Mouse (Mus musculus): ENCODE data around the gene Gm26558. TPM values are rescaled to one million over a fixed set of nuclear protein-coding genes. Genes with fewer than 3 reads are reported as not detected.
A peak's percentile ranks its signal among the peaks of the same experiment; 100 is the strongest.

Gm26558 gene
- polyA plus RNA-seq (2012; rRNA removed): 0.43 and 0.52 TPM in 2 replicates

- TF ChIP-seq POLR2A (IDR thresholded peaks at IDR 0.05; ENCODE audit: borderline replicate concordance, insufficient read depth, low read length) (no peak), CTCF (IDR thresholded peaks at IDR 0.05; ENCODE audit: borderline replicate concordance, insufficient read depth, low read depth, low read length) (no peak)
- H3K27ac ChIP-seq (ENCODE audit: insufficient read depth, low read length): peak within 1 kb of the TSS; percentile 31; the same call in 1 of the 2 replicates
- DNase-seq: no peak
These were observed at the start of gene Gm26558 for GRCm38 (mm10) chr2:70661715-70662495. TSS of gene Gm26558 (minus strand) at chr2:70662108.

GRCm38 (mm10) chr2:70710878-70711277 is 49.0 kb upstream of the Gm26558 start:
- no peak for DNase-seq
- TF ChIP-seq CTCF (IDR thresholded peaks at IDR 0.05; ENCODE audit: borderline replicate concordance, insufficient read depth, low read depth, low read length) (no peak), POLR2A (IDR thresholded peaks at IDR 0.05; ENCODE audit: borderline replicate concordance, insufficient read depth, low read length) (no peak)
- Histone ChIP-seq H3K4me1 (ENCODE audit: control insufficient read depth, insufficient read depth, low read length) (no peaks in the 10 kb centered on the region), H3K4me3 (replicated peaks; ENCODE audit: insufficient read depth, low read depth, low read length) (no peak overlapping the region), H3K27ac (ENCODE audit: insufficient read depth, low read length) (no peak overlapping the region), H3K27me3 (ENCODE audit: control insufficient read depth, insufficient read depth, low read length) (no peaks in the 10 kb centered on the region; the same call in 1 of the 2 replicates)
- WGBS: 96% methylated on average over 4 of the region's 4 CpGs

More at GRCm38 (mm10) chr2:70661715-70662495, at the start of gene Gm26558:
- Histone ChIP-seq H3K4me3 (replicated peaks; ENCODE audit: insufficient read depth, low read depth, low read length) (peak within 1 kb of the TSS; percentile 82), H3K27me3 (ENCODE audit: control insufficient read depth, insufficient read depth, low read length) (no peaks in the 10 kb centered on the region), H3K4me1 (ENCODE audit: control insufficient read depth, insufficient read depth, low read length) (no peaks in the 10 kb centered on the region)
- WGBS: under 1% methylated on average over 53 of the region's 54 CpGs

GRCm38 (mm10) chr2:70710236-70710635 is 48.3 kb upstream of the Gm26558 start:
- Histone ChIP-seq H3K27me3 (ENCODE audit: control insufficient read depth, insufficient read depth, low read length) (no peaks in the 10 kb centered on the region; the same call in 1 of the 2 replicates), H3K27ac (ENCODE audit: insufficient read depth, low read length) (no peak overlapping the region), H3K4me1 (ENCODE audit: control insufficient read depth, insufficient read depth, low read length) (no peaks in the 10 kb centered on the region), H3K4me3 (replicated peaks; ENCODE audit: insufficient read depth, low read depth, low read length) (no peak overlapping the region)
- WGBS: 90% methylated on average over 7 of the region's 7 CpGs
- no peak for DNase-seq
- TF ChIP-seq POLR2A (IDR thresholded peaks at IDR 0.05; ENCODE audit: borderline replicate concordance, insufficient read depth, low read length) (no peak), CTCF (IDR thresholded peaks at IDR 0.05; ENCODE audit: borderline replicate concordance, insufficient read depth, low read depth, low read length) (no peak)

- no peak overlapping the region for H3K27ac ChIP-seq (ENCODE audit: insufficient read depth, low read length)
- 81% methylated on average over 13 of the region's 13 CpGs for WGBS
- TF ChIP-seq POLR2A (IDR thresholded peaks at IDR 0.05; ENCODE audit: borderline replicate concordance, insufficient read depth, low read length): no peak
- TF ChIP-seq CTCF (IDR thresholded peaks at IDR 0.05; ENCODE audit: borderline replicate concordance, insufficient read depth, low read depth, low read length): no peak
- no peaks in the 10 kb centered on the region for H3K4me1 ChIP-seq (ENCODE audit: control insufficient read depth, insufficient read depth, low read length)
- no peak overlapping the region for H3K4me3 ChIP-seq (replicated peaks; ENCODE audit: insufficient read depth, low read depth, low read length)
- no peaks in the 10 kb centered on the region; the same call in 1 of the 2 replicates for H3K27me3 ChIP-seq (ENCODE audit: control insufficient read depth, insufficient read depth, low read length)
- no peak for DNase-seq
These were observed 47.2 kb upstream of the Gm26558 start for GRCm38 (mm10) chr2:70708986-70709730.

- Histone ChIP-seq H3K4me1 (ENCODE audit: control insufficient read depth, insufficient read depth, low read length) (no peaks in the 10 kb centered on the region), H3K4me3 (replicated peaks; ENCODE audit: insufficient read depth, low read depth, low read length) (no peak overlapping the region), H3K27ac (ENCODE audit: insufficient read depth, low read length) (no peak overlapping the region), H3K27me3 (ENCODE audit: control insufficient read depth, insufficient read depth, low read length) (no peaks in the 10 kb centered on the region)
- no peak for DNase-seq
- TF ChIP-seq POLR2A (IDR thresholded peaks at IDR 0.05; ENCODE audit: borderline replicate concordance, insufficient read depth, low read length) (no peak), CTCF (IDR thresholded peaks at IDR 0.05; ENCODE audit: borderline replicate concordance, insufficient read depth, low read depth, low read length) (no peak)
- WGBS: 44% methylated on average over 5 of the region's 5 CpGs
These were observed 40.5 kb upstream of the Gm26558 start for GRCm38 (mm10) chr2:70702403-70702802.

- 59% methylated on average over 9 of the region's 9 CpGs for WGBS
- Histone ChIP-seq H3K27me3 (ENCODE audit: control insufficient read depth, insufficient read depth, low read length) (no peaks in the 10 kb centered on the region), H3K27ac (ENCODE audit: insufficient read depth, low read length) (no peak overlapping the region), H3K4me1 (ENCODE audit: control insufficient read depth, insufficient read depth, low read length) (no peaks in the 10 kb centered on the region), H3K4me3 (replicated peaks; ENCODE audit: insufficient read depth, low read depth, low read length) (no peak overlapping the region)
- TF ChIP-seq CTCF (IDR thresholded peaks at IDR 0.05; ENCODE audit: borderline replicate concordance, insufficient read depth, low read depth, low read length): no peak
- TF ChIP-seq POLR2A (IDR thresholded peaks at IDR 0.05; ENCODE audit: borderline replicate concordance, insufficient read depth, low read length): no peak
- DNase-seq: no peak
These were observed 39.7 kb upstream of the Gm26558 start for GRCm38 (mm10) chr2:70701571-70701970.

- Histone ChIP-seq H3K4me1 (ENCODE audit: control insufficient read depth, insufficient read depth, low read length) (no peaks in the 10 kb centered on the region), H3K27me3 (ENCODE audit: control insufficient read depth, insufficient read depth, low read length) (no peaks in the 10 kb centered on the region), H3K4me3 (replicated peaks; ENCODE audit: insufficient read depth, low read depth, low read length) (no peak overlapping the region), H3K27ac (ENCODE audit: insufficient read depth, low read length) (no peak overlapping the region)
- 94% methylated on average over 3 of the region's 3 CpGs for WGBS
- DNase-seq: no peak
- no peak for TF ChIP-seq POLR2A (IDR thresholded peaks at IDR 0.05; ENCODE audit: borderline replicate concordance, insufficient read depth, low read length)
- no peak for TF ChIP-seq CTCF (IDR thresholded peaks at IDR 0.05; ENCODE audit: borderline replicate concordance, insufficient read depth, low read depth, low read length)
These were observed 38.9 kb upstream of the Gm26558 start for GRCm38 (mm10) chr2:70700851-70701250.

All from cerebellum, adult 2 months (tissue).